Mouse (Mus musculus) frontal cortex, postnatal 25 days (tissue): ENCODE results near the gene Tanc1.

ENCODE experiments used
- DNase-seq, 2 experiments: peaks; one replicate each; pipeline ENCODE4 v3.0.0; 2022; ENCODE audit warnings: low spot score in 2 of 2

Tanc1 gene

DNA sequence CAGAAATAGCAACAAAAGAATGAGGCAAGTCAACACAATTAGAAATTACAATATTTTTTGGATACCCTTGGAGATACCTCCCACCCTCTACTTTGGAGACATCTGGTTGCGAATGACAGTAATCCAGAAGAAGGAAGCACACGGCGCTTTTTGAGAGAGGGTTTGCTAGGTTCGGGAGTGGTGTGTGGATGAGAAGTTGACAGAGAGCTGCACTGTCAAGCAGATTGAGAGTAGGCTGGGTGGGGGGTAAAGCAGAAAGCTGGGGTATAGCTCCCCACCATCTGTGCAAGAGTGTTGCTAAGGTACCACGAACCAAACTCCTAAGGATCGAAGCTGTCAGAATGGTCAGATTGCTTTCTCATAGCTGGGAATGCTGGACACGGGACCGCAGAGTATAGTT is 40.0 kb downstream of the Tanc1 start:
- no peak for DNase-seq

DNA sequence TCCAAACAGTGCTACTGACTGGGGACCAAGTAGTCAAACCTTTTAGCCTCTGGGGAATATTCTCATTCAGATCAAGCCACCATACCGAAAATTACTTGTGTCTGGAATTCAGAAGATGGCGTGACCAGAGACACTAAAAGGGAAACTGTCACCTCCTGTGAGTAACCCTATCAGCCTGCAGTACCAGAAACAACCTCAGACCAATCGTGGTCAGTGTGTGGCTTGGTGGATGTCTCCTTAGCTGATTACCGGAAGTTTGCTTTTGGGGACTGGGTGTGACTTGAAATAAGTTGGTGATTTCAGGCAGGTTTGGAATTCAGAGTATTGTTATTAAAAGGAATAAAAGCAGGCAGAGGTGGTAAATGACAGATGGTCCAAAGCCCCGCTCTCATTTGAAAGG is 40.9 kb downstream of the Tanc1 start:
- no peak for DNase-seq

DNA sequence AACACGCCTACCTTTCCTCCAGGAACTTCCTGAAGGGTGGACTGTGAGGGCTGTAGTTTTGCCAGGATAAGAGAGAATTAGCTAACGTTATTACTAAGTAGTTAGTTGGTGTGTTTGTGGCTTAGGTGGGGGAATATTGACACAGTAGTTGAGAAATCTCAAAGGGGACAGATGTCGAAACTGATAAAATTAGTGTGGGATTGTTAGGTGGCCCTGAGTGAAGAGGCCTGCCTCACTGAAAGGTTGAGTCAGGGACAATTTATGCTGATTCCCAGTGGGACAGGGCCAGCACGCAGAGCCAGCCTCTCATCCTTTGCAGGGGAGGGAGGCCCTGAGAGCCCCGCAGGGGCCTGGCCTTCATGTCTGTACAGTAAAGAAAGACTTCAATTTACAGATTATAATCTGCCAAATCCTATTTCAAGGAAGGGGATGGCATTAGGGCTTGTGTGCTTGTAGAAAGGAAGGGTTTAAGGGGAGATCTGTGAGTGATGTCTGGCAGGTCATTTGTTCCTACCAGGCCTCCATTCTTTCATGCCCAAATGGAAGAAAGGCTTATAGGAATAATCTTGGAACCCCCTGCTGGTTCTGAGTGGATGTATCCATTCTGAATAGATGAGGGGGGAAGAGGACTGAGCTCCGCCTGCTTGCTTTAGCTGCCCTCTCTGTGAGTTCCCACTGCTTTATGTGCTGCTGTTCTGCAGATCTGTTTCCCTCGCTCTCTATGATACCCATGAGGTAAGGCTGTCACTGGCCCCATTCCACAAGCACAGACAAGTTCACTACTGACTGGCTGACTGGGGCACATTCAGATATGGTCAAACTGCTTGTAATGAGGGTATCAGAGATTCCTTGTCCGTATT is 41.7 kb downstream of the Tanc1 start:
- DNase-seq, result no peak

DNA sequence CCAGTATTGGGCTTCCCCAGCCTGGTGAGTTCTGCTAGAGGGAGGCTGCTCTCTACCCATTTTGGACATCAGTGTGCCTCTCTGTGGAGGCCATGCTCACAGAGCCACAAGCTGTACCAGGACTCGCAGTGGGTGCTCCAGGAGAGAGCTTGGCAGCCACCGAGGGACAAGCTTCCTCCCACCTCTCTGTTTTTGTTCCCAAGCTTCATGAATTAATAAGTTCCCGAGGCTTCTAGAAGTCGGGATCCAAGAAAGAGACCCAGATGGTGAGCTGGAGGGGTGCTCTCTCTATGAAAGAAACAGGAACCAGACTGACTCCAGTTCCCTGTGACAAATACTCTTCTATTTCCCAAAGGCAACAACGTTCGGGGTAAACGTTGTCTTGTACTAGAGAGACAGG is 43.6 kb downstream of the Tanc1 start:
- no peak for DNase-seq

DNA sequence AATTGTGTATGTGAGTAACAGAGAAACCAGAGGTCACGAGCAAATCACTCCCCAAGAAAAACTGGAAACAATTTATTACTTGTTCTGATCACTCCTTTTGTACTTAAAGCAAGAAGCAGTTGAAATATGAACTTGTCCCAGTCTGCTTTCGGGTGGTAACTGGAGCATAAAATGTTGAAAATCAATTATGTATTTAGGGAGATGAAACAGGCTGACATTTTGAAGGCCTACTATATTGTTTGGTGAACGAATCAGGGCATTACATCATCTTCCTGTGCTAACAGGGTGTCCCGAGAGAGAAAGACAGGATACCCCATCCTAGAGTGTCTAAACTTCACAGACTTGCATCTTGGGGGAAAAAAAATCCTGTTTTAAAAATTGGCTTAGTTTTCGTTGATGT is 44.8 kb downstream of the Tanc1 start:
- DNase-seq, result no peak

DNA sequence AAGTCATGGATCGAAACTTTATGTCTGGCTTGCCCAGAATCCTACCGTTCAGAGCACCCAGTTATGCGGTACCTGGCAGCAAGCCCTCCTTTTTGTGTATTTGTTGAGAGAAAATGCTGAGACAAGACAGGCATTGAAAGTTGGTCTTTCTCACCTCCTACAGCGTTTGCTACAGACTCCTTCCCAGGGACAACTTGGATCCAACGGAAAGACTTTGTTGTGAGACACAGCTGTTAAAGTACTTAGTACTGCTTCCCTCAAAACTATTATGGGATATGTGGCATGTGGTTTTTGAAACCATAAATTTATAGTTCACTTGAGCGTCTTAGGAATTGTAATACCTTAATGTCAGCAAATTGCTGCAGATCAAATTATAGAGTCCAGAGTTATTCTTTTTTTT is 47.8 kb downstream of the Tanc1 start:
- no peak for DNase-seq

DNA sequence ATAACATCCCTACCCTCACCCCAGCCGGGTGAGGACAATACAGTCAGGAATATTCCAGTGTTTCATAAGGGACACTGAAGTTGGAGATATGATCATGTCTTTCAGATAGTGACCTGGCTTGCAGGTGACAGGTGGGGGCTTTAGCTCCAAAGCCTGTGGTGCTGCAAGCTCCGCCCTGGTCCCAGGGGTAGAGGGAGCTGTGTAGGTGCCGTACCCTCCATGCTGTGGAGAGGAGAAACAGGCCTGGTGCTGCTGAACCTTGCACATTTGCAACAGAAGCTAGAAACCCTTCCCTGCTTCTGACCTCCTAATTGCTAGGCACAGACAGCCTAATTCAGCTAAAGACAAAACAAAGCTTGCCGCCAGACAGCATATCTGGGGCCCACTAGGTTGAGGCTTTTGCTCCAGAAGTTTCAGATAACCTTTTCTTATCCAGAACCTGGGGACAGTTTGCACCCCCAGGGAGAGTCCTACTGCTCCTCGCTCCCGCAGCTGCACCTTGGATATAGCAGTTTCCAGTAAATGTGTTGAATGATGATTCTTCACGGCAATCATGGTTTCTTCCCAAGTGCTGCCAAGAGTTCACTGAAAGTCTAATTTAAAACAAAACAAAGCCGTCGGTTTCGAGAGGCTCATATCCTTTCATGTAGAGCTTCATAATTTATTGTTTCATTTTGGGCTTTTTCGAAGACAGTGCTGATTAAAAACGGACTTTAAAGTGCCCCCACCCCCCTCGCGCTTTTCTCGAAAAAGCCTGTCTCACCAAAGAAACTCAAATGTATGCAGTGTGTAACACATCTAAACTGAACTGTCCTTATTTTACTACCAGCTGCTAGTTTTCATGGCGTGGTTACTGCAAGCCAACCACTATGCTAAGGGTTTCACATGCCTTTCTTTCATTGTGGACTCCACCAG is 49.3 kb downstream of the Tanc1 start:
- DNase-seq, result no peak

DNA sequence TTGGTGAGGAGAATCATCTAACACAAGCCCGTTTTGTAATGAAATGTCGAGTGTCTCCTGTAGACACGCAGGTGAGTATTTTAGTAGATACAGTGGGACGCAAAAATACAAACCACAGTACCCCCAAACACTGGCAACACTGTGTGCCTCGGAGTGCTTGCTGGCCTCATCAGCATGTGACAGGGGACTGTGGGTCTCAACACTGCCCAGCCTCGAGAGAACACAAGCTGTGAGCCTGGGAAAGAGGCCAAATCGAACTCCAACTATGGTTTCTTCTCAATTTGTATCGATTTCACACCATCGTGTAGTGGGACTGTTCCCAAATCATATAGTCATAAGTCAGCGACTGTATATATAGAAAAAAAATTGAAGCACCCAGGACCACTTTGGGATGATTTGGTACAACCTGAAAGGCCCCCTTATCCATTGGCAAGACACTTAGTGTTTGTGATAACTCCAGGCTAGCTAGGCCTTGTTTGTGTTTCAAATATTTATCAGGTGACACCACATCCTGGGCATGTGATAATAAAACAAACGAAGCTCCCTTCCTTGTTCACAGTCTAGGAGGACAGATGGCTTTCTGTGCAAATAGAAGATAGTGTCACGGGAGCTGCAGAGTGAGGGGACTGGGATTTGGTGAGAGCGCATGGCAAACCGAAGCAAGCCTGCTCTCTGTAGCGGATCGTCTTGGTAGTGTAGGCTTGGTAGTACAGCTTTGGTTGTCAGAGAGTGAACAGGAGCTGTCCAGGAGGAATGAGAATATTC is 53.1 kb downstream of the Tanc1 start:
- no peak for DNase-seq

DNA sequence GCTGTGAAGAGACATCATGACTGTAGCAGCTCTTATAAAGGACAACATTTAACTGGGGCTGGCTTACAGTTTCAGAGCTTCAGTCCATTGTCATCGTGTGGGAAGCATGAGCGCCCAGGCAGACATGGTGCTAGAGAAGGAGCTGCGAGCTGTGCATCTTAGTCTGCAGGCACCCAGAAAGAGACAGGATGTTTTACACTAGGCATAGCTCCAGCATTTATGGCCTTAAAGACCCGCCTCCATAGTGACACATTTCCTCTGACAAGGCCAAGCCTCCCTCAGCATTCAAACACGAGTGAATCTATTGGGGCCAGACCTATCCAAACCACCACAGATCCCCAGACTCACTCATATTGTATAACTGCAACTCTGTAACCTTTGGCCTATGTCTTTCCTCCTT is 54.7 kb downstream of the Tanc1 start:
- DNase-seq, result no peak

DNA sequence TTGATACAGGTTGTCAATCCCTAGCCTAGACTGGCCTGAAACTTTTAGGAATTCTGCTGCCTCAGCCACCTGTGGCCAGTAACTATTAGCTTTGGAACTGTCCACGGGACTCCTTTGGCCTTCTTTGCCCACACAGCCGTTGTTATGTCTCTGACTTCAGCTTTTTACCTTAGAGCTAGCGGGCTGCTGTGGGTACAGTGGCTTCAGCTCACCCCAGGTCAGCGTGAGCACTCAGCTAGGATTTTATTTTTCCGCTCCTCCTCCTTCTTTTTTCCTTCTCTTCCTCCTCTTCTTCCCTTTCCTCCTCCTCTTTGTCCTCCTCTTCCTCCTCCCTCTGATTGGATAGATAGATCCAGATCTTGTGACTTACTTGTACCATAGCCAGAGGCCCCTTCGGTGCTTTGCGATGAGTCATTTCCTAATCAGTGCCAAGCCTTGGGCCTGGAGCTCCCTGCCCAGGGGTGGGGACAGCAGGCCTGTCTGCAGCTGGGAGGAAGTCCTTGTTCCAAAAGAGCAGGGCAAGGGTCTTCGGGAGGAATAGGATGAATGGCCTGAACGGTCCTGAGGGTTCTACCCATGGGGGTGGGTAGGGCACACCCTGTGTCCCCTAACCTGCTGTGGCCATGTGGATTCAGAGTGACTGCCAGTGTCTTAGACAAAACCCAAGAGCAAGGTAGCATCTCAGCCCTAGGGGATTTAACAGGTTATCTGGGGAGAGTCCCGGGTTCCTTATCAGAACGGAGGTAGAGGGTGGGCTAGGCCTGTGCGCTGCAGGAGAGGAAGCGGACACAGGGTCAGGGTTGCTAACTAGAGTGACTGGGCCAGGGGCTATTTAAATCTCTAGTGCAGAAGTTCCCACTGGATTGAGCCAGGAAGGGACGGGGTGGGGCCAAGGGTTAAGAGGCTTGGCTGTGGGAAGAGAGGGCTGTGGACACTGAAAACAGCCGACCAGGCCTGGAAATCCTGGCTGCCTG is 58.5 kb downstream of the Tanc1 start:
- no peak for DNase-seq

DNA sequence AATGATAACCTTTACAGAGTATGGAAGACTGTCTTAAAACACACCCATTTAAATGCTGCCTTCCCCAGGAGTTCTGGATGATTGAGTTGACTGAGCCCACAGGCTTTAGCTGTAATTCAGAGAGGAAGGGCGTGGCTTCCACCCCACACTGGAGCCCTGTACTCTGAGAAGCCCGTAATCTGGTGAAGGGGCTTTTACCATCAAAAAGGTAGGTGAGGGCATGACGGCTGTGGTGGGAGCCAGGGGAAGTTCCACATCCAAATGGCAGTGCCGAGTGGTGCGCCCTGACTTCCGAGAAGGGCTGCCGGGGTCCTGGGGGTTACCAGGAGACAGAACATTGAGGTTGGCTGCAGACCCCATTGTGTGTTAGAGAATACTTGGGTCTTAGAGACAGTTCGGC is 59.8 kb downstream of the Tanc1 start:
- no peak for DNase-seq

DNA sequence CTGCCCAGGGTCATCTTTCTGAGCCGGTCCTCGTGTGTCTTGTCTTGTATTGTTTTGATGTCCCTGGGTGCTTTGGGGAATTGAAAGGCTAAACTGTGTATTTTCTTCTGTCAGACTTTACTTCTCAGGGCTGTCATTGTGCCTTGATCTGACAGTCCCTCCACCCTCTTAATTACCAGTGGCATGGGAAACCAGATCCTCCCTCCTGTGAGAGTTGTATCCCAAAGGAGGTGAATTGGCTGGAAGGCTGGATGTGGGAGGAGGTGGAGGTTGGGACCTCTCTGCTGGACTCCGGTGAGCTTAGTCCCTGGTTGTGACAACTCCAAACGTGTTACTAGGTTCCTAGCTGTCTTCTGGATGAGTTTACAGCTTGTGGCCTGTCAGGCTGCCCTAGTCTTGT is 60.2 kb downstream of the Tanc1 start:
- DNase-seq, result no peak

DNA sequence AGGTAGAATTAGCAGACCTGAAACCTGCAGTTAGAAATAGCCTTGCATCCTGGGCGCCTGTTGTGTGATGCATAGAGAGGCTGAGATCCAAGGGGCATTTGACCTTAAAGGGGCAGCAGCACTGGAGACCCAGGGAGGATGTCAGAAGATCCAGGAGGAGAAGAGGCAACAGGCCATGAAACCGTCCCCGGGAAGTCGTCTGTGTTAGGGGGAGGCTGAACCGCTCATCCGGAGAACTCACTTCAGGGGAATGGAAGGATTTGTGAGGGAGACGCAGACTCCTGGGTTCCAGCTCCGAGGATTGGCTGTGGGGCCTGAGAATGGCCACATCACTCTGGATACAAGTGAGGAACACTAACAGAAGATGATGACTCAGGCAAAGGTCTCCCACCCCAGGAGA is 60.8 kb downstream of the Tanc1 start:
- no peak for DNase-seq

DNA sequence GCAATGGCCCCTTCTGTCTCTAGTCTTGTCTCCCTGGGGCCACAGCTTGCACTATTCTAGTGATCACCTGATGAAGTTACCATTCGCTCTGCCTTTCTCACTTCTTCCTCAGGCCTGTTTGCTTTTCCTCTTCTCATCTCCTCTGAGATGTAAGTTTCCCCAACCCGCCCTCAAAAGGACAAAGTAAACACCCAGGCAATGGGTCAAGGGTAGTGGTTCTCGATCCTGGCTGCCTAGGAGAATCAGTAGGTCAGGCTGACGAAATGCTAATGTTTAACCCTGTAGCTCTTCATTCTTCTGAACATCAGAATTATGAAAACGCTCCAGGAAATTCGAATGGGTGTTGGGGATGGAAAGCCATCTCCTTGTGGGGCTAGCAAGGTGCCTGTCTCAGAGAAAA is 61.5 kb downstream of the Tanc1 start:
- no peak for DNase-seq

DNA sequence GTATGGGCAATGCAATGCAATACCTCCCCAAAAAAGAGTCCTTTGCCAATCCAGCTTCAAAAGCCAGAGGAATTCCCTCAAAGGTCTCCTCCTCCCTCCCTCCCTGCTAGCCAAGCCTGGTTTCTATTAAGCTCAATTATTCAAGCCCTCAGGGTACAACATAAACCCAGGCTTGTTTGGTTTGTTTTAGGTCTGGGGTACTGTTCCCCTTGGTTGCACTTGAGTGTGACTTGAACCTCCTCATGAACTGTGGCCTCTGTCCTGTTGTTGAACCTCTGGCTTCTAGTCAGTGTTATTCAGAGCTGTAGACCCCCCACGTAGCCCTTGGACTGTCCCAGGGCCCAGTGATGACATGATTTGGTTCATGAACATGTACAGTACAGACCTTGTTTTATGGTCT is 62.0 kb downstream of the Tanc1 start:
- no peak for DNase-seq

DNA sequence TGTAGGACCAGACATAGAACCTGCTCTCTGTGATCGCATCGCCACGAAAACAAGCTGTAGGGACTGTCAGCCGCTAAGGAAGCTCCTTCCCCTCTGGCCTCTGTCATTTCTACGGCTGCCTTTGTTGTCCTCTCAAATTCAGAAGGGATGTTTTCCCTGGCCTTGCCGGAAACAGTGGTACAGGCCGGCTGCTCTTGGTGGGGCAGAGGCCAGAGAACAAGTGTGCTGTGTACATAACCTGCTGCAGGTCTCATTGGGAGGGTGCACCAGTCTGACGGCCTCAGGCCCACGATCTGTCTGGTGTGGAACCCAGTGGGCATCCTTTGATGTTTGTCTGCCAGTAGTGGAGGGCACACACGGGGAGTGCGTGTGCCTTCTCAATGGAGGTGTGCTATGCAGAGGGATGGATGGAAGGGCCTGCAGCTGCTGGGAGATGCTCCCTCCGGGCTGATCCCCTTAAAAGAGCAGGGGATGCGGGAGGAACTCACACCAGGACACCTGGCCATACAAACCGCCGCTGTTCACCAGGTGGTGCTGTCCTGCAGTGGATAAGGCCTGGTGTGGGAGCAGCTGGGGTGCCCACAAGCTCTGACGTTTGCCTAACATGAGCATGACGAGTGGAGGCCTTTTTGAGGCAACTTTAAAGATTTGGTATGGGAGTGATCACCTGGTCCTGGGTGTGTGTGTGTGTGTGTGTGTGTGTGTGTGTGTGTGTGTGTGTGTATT is 63.6 kb downstream of the Tanc1 start:
- no peak for DNase-seq

DNA sequence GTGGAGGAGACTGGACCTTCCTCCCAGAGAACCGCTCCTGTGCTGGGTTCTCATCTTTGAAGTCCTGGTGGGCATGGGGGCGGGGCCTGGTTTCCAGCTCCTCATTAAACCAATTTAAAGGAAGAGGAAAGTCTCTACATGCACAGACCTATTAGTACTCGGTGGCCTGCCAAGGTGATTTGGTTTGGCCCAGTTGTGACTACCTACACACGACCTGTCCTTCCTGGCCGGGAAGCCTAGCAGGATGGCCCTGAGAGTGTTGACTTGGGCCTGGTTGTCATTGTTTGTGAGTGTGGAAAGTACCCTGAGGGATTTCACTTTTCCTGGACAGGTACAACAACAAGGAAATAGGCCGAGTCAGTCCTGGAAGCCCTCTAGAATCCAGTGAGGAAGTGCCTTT is 64.2 kb downstream of the Tanc1 start:
- DNase-seq, result no peak

DNA sequence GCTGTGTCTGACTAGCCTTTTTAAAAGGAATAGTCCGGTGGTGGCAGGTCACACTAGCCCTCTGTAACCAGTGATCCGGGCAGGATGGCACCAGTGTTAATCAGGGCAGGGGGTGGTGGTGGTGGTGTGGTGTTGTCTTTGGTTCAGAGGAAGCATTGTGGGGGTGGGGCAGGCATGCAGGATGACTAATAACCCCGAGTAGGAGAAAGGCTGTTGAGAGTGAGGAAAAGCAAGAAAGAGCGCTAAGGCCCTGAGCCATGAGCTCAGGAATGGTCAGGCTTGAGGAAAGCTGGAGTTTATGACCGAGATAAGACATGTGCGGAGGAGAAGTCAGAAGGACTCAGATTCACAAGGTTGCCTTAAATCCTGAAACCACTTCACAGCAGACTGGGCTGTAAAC is 64.6 kb downstream of the Tanc1 start:
- no peak for DNase-seq

DNA sequence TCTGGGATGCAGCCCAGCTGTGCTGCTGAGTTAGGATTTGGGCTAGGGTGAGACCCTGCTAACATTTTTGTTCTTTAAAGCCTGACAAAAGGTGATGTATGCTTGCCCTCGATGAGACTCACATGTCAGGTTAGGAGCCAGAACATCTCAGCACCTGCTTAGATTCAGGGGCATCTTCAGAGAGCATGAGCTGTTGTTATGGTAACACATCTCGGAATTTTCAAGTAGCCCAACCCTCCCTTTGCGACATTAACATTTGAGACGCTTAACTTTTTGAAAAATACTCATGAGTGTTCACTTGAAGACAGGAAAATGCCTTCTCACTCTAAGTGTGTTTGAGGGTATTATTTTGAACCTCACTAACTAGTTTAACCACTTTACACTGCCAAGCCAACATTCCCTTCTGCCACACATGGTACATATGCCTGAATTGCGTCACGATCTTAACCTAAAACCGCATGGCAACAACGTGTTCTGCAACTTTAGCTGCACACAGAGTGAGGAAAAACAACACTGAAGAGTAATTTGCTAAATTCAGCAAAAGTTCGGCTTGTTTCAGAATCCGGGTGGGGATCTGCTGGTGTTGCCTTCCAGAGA is 67.7 kb downstream of the Tanc1 start:
- DNase-seq, result no peak

DNA sequence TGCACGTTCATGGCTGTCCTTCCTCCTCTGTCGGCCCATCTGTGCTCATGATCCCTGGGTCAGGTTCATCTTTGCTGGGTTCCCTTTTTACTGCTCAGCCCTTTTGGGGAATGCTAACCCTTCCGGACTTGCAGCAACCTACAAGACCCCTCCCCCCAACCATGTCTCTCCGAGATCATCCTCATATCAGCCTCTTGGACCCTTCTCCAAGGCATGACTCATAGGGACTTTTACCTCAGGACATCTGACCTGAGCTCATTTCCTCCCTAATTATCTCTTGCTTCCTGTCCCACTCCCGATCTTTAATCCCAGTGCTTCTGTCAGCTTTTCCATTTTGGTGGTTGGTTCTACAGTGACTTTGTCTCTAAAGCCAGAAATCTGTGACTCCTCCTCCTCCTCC is 68.9 kb downstream of the Tanc1 start:
- DNase-seq, result no peak
